Mouse (Mus musculus) cerebral cortex, adult 2 months (tissue): ENCODE measurements around the gene Ugt1a6a.

Experiments
- WGBS: fragments of 180-500 bp; shearing (Covaris S2); methylation state at CpG from one replicate; pipeline ENCODE4 v1.1.7; 2018; 5-methylcytosine and 5-hydroxymethylcytosine counted together

The Ugt1a6a gene

GRCm38 (mm10) chr1:88213766-88214461 lies 79.3 kb downstream of the Ugt1a6a start:
- 77% methylated on average over 2 of the region's 2 CpGs for WGBS

GRCm38 (mm10) chr1:88214462-88214952 lies 79.9 kb downstream of the Ugt1a6a start:
- WGBS, result 80% methylated on average over 2 of the region's 2 CpGs

- WGBS, result 72% methylated on average over 10 of the region's 10 CpGs
These were observed 81.1 kb downstream of the Ugt1a6a start for GRCm38 (mm10) chr1:88215466-88216380.

- WGBS, result 53% methylated on average over 2 of the region's 2 CpGs
These were observed 81.9 kb downstream of the Ugt1a6a start for GRCm38 (mm10) chr1:88216551-88216950.

- 56% methylated on average over 2 of the region's 2 CpGs for WGBS
These were observed 82.5 kb downstream of the Ugt1a6a start for GRCm38 (mm10) chr1:88217144-88217543.

- WGBS, result 37% methylated on average over 3 of the region's 3 CpGs
These were observed 83.0 kb downstream of the Ugt1a6a start for GRCm38 (mm10) chr1:88217576-88217975.

- 75% methylated on average over 9 of the region's 9 CpGs for WGBS
These were observed 83.4 kb downstream of the Ugt1a6a start for GRCm38 (mm10) chr1:88218051-88218450.

GRCm38 (mm10) chr1:88218591-88218990 lies 84.0 kb downstream of the Ugt1a6a start:
- WGBS, result 47% methylated on average over 4 of the region's 4 CpGs

GRCm38 (mm10) chr1:88219054-88219453 lies 84.4 kb downstream of the Ugt1a6a start:
- 18% methylated on average over 1 of the region's 1 CpGs for WGBS

- WGBS, result 54% methylated on average over 2 of the region's 2 CpGs
These were observed 87.6 kb downstream of the Ugt1a6a start for GRCm38 (mm10) chr1:88222216-88222615.

- 43% methylated on average over 1 of the region's 1 CpGs for WGBS
These were observed 89.0 kb downstream of the Ugt1a6a start for GRCm38 (mm10) chr1:88223591-88223990.

GRCm38 (mm10) chr1:88224029-88224776 lies 89.6 kb downstream of the Ugt1a6a start:
- 64% methylated on average over 2 of the region's 2 CpGs for WGBS

GRCm38 (mm10) chr1:88225301-88225700 lies 90.7 kb downstream of the Ugt1a6a start:
- 33% methylated on average over 2 of the region's 2 CpGs for WGBS

GRCm38 (mm10) chr1:88226670-88227379 lies 92.2 kb downstream of the Ugt1a6a start, which contains the start of gene Mroh2a:
Mroh2a (plus strand) TSS chr1:88226986.
- 55% methylated on average over 5 of the region's 5 CpGs for WGBS

- WGBS, result 57% methylated on average over 2 of the region's 2 CpGs
These were observed 92.9 kb downstream of the Ugt1a6a start for GRCm38 (mm10) chr1:88227482-88227881.

- 73% methylated on average over 7 of the region's 7 CpGs for WGBS
These were observed 93.5 kb downstream of the Ugt1a6a start for GRCm38 (mm10) chr1:88228121-88228520.

- WGBS, result 76% methylated on average over 3 of the region's 3 CpGs
These were observed 95.0 kb downstream of the Ugt1a6a start for GRCm38 (mm10) chr1:88229566-88229965.

- WGBS, result 85% methylated on average over 5 of the region's 5 CpGs
These were observed 95.4 kb downstream of the Ugt1a6a start for GRCm38 (mm10) chr1:88229986-88230385.

- 69% methylated on average over 7 of the region's 7 CpGs for WGBS
These were observed 95.8 kb downstream of the Ugt1a6a start for GRCm38 (mm10) chr1:88230421-88230820.

- WGBS, result 76% methylated on average over 6 of the region's 6 CpGs
These were observed 96.6 kb downstream of the Ugt1a6a start for GRCm38 (mm10) chr1:88230981-88231802.
